Mouse (Mus musculus): ENCODE results near the gene Sympk. TPM values are rescaled to one million over a fixed set of nuclear protein-coding genes. Genes with fewer than 3 reads are reported as not detected.
A peak's percentile ranks its signal among the peaks of the same experiment; 100 is the strongest.

Sympk gene
- total and polyA plus RNA-seq, 3 experiments = 43.7 to 141 (median 111) TPM

GRCm38 (mm10) chr7:19093174-19093521, 69.0 kb downstream of the Sympk start:
- peaks cover 5 to 28% of the 10 kb centered on the region in 2 experiments; a peak in 3 of 4 replicates for H3K4me1 ChIP-seq (ENCODE audit: control insufficient read depth in 1 of 2, insufficient read depth in 2 of 2)
- in situ Hi-C loops (cut with MboI; ENCODE audit: low pct_ligation_motif_present, low pct_unique_long_range_greater_than_20kb, low sequenced_read_pairs) = no loop called here
- peak overlapping the region; percentile 76 for H3K4me2 ChIP-seq (ENCODE audit: insufficient read depth, low read depth, poor library complexity, severe bottlenecking)
- H3K4me3 ChIP-seq (replicated peaks in 1 of 3; ENCODE audit: low read depth in 2 of 3, low read length in 2 of 3, poor library complexity in 1 of 3) = peak overlapping the region; percentile 48 to 67 (median 62)
- no peak for TF ChIP-seq EP300 (IDR thresholded peaks at IDR 0.05; ENCODE audit: low read length)
- peak; percentile 85 for TF ChIP-seq RAD21 (IDR thresholded peaks at IDR 0.05; ENCODE audit: low read depth, low read length)
- no peak for TF ChIP-seq SIN3A (IDR thresholded peaks at IDR 0.05; ENCODE audit: low read length)
- TF ChIP-seq POLR2AphosphoS2 (IDR thresholded peaks at IDR 0.05; ENCODE audit: low read depth, low read length) = no peak
- TF ChIP-seq TCF12 (IDR thresholded peaks at IDR 0.05; ENCODE audit: low read depth, low read length) = 0 out of 2 replicates have a peak, but pooled peaks have one; percentile 34
- TF ChIP-seq KAT2A (IDR thresholded peaks at IDR 0.05; ENCODE audit: insufficient replicate concordance, low read length) = no peak
- TF ChIP-seq IRF4 (IDR thresholded peaks at IDR 0.05; ENCODE audit: low read depth, low read length) = peak; percentile 52; the same call in 1 of the 2 replicates
- TF ChIP-seq HCFC1 (IDR thresholded peaks at IDR 0.05; ENCODE audit: low read depth, low read length) = no peak
- no peak for TF ChIP-seq PAX5 (IDR thresholded peaks at IDR 0.05; ENCODE audit: low read length)
- TF ChIP-seq BHLHE40 (IDR thresholded peaks at IDR 0.05; ENCODE audit: low read depth, low read length) = peak; percentile 74
- no peak for TF ChIP-seq USF1 (IDR thresholded peaks at IDR 0.05; ENCODE audit: low read depth, low read length)
- TF ChIP-seq MAX (IDR thresholded peaks at IDR 0.05; ENCODE audit: low read length) = peak; percentile 21; the same call in 1 of the 2 replicates
- peak; percentile 65; the same call in 1 of the 2 replicates for TF ChIP-seq MXI1 (IDR thresholded peaks at IDR 0.05; ENCODE audit: low read depth, low read length)
- TF ChIP-seq ELF1 (IDR thresholded peaks at IDR 0.05; ENCODE audit: low read depth, low read length) = 0 out of 2 replicates have a peak, but pooled peaks have one; percentile 14
- TF ChIP-seq E2F4 (IDR thresholded peaks at IDR 0.05; ENCODE audit: insufficient replicate concordance, low read depth, low read length) = no peak
- no peak for TF ChIP-seq NELFE (IDR thresholded peaks at IDR 0.05; ENCODE audit: low read depth, low read length)
- TF ChIP-seq POLR2A (IDR thresholded peaks at IDR 0.05; ENCODE audit: low read depth, low read length) = no peak
- TF ChIP-seq SMC3 (IDR thresholded peaks at IDR 0.05; ENCODE audit: low read depth, low read length) = peak; percentile 86
- TF ChIP-seq ZC3H11A (IDR thresholded peaks at IDR 0.05; ENCODE audit: low read depth, low read length) = peak; percentile 47
- TF ChIP-seq CHD1 (IDR thresholded peaks at IDR 0.05; ENCODE audit: low read depth, low read length) = no peak
- TF ChIP-seq TBP (conservative IDR thresholded peaks at IDR 0.05; ENCODE audit: low read depth, low read length) = no peak
- no peak for TF ChIP-seq JUN (IDR thresholded peaks at IDR 0.05; ENCODE audit: insufficient read depth, low read depth, low read length)
- no peak for TF ChIP-seq RCOR1 (conservative IDR thresholded peaks at IDR 0.05; ENCODE audit: low read depth, low read length)
- TF ChIP-seq GABPA (IDR thresholded peaks at IDR 0.05; ENCODE audit: insufficient replicate concordance, low read depth, low read length) = no peak
- TF ChIP-seq ZMIZ1 (IDR thresholded peaks at IDR 0.05; ENCODE audit: low read depth, low read length) = no peak
- TF ChIP-seq NRF1 (IDR thresholded peaks at IDR 0.05; ENCODE audit: low read depth, low read length) = no peak
- TF ChIP-seq MAZ (IDR thresholded peaks at IDR 0.05; ENCODE audit: low read depth, low read length) = peak; percentile 73
- TF ChIP-seq UBTF (IDR thresholded peaks at IDR 0.05; ENCODE audit: low read depth, low read length) = no peak
- TF ChIP-seq CTCF (conservative IDR thresholded peaks at IDR 0.05 in 1 of 2, IDR thresholded peaks at IDR 0.05 in 1 of 2; ENCODE audit: low read depth in 2 of 2, low read length in 2 of 2) = peak in 1 of 2 experiments; percentile 96; a peak in 2 of 4 replicates
- TF ChIP-seq ETS1 (conservative IDR thresholded peaks at IDR 0.05; ENCODE audit: low read depth, low read length) = no peak
- TF ChIP-seq MYC (IDR thresholded peaks at IDR 0.05; ENCODE audit: low read depth, low read length) = no peak
- peak; percentile 72 for DNase-seq (ENCODE audit: extremely low read depth)
- H3K36me3 ChIP-seq (replicated peaks in 1 of 2; ENCODE audit: control insufficient read depth in 1 of 2, insufficient read depth in 1 of 2, low read length in 1 of 2) = no peaks in the 10 kb centered on the region
- H3K27ac ChIP-seq (ENCODE audit: insufficient read depth, low read depth) = no peak overlapping the region
- H3K27me3 ChIP-seq (replicated peaks) = peaks cover 82% of the 10 kb centered on the region
- H3K9ac ChIP-seq (ENCODE audit: insufficient read depth, low read depth) = peak overlapping the region; percentile 1; the same call in 1 of the 2 replicates
- H3K79me2 ChIP-seq (replicated peaks; ENCODE audit: control insufficient read depth, extremely low read depth, insufficient read depth, poor library complexity, severe bottlenecking) = no peaks in the 10 kb centered on the region
- H3K9me3 ChIP-seq (replicated peaks; ENCODE audit: low read length) = no peaks in the 10 kb centered on the region
- dilution Hi-C loops (cut with MboI; ENCODE audit: extremely low pct_ligation_motif_present, extremely low pct_unique_long_range_greater_than_20kb, low sequenced_read_pairs) = no loop called here

Measured in CH12.LX (cell line).